Mouse (Mus musculus): Measurements from ENCODE around the gene Catsper4.

GRCm38 (mm10) chr4:134265860-134266585, 38.8 kb upstream of the Catsper4 start:
- TF ChIP-seq CTCF (conservative IDR thresholded peaks at IDR 0.05; ENCODE audit: low read length) (no peak), NANOG (IDR thresholded peaks at IDR 0.05; ENCODE audit: borderline replicate concordance, low read length) (no peak), POU5F1 (IDR thresholded peaks at IDR 0.05; ENCODE audit: borderline replicate concordance, low read length) (no peak)

Measured in E14TG2a.4 (cell line).